Mouse (Mus musculus): ENCODE data around the gene Gm36210. TPM values are rescaled to one million over a fixed set of nuclear protein-coding genes. Genes with fewer than 3 reads are reported as not detected.

The Gm36210 gene
- total and polyA plus RNA-seq, 3 experiments: 0.90 TPM; not detected in 2

- no peak for TF ChIP-seq PAX5 (IDR thresholded peaks at IDR 0.05; ENCODE audit: low read length)
- TF ChIP-seq NELFE (IDR thresholded peaks at IDR 0.05; ENCODE audit: low read depth, low read length): no peak
- no peak for TF ChIP-seq ZKSCAN1 (IDR thresholded peaks at IDR 0.05; ENCODE audit: borderline replicate concordance, low read depth, low read length)
- TF ChIP-seq ZNF384 (IDR thresholded peaks at IDR 0.05; ENCODE audit: low read depth, low read length): no peak
- no peak for TF ChIP-seq IRF4 (IDR thresholded peaks at IDR 0.05; ENCODE audit: low read depth, low read length)
- TF ChIP-seq TCF12 (IDR thresholded peaks at IDR 0.05; ENCODE audit: low read depth, low read length): no peak
- no peak for TF ChIP-seq MXI1 (IDR thresholded peaks at IDR 0.05; ENCODE audit: low read depth, low read length)
- TF ChIP-seq MAZ (IDR thresholded peaks at IDR 0.05; ENCODE audit: low read depth, low read length): no peak
- no peak for TF ChIP-seq POLR2A (IDR thresholded peaks at IDR 0.05; ENCODE audit: low read depth, low read length)
- Histone ChIP-seq H3K79me2 (replicated peaks; ENCODE audit: control insufficient read depth, extremely low read depth, insufficient read depth, poor library complexity, severe bottlenecking) (no peaks in the 10 kb centered on the region), H3K4me1 (ENCODE audit: control insufficient read depth in 1 of 2, insufficient read depth in 2 of 2) (no peaks in the 10 kb centered on the region), H3K4me2 (ENCODE audit: insufficient read depth, low read depth, poor library complexity, severe bottlenecking) (no peak overlapping the region), H3K27me3 (replicated peaks) (peaks cover 1% of the 10 kb centered on the region), H3K36me3 (replicated peaks in 1 of 2; ENCODE audit: control insufficient read depth in 1 of 2, insufficient read depth in 1 of 2, low read length in 1 of 2) (no peaks in the 10 kb centered on the region), H3K4me3 (replicated peaks in 1 of 3; ENCODE audit: low read depth in 2 of 3, low read length in 2 of 3, poor library complexity in 1 of 3) (no peak overlapping the region), H3K9ac (ENCODE audit: insufficient read depth, low read depth) (no peak overlapping the region), H3K27ac (ENCODE audit: insufficient read depth, low read depth) (no peak overlapping the region), H3K9me3 (replicated peaks; ENCODE audit: low read length) (peaks cover 2% of the 10 kb centered on the region)
- no peak for DNase-seq (ENCODE audit: extremely low read depth)
- in situ Hi-C loops (cut with MboI; ENCODE audit: low pct_ligation_motif_present, low pct_unique_long_range_greater_than_20kb, low sequenced_read_pairs): no loop called here
- dilution Hi-C loops (cut with MboI; ENCODE audit: extremely low pct_ligation_motif_present, extremely low pct_unique_long_range_greater_than_20kb, low sequenced_read_pairs): no loop called here
These were observed 44.4 kb upstream of the Gm36210 start for GRCm38 (mm10) chr7:4950561-4951342.

GRCm38 (mm10) chr7:4948386-4948785 lies 42.1 kb upstream of the Gm36210 start:
- H3K9me3 ChIP-seq (replicated peaks; ENCODE audit: low read length): peaks cover 2% of the 10 kb centered on the region

More at GRCm38 (mm10) chr7:4948386-4948785, 42.1 kb upstream of the Gm36210 start:
- no peak for TF ChIP-seq USF2 (conservative IDR thresholded peaks at IDR 0.05; ENCODE audit: low read depth, low read length)
- TF ChIP-seq MYC (IDR thresholded peaks at IDR 0.05; ENCODE audit: low read depth, low read length): no peak
- no peak for TF ChIP-seq TBP (conservative IDR thresholded peaks at IDR 0.05; ENCODE audit: low read depth, low read length)
- no peak for TF ChIP-seq EP300 (IDR thresholded peaks at IDR 0.05; ENCODE audit: low read length)
- no peak for TF ChIP-seq MAZ (IDR thresholded peaks at IDR 0.05; ENCODE audit: low read depth, low read length)
- no peak for TF ChIP-seq SIN3A (IDR thresholded peaks at IDR 0.05; ENCODE audit: low read length)
- no peak for TF ChIP-seq JUND (conservative IDR thresholded peaks at IDR 0.05; ENCODE audit: low read depth, low read length)
- no peak for TF ChIP-seq JUN (IDR thresholded peaks at IDR 0.05; ENCODE audit: insufficient read depth, low read depth, low read length)
- TF ChIP-seq USF1 (IDR thresholded peaks at IDR 0.05; ENCODE audit: low read depth, low read length): no peak
- TF ChIP-seq GABPA (IDR thresholded peaks at IDR 0.05; ENCODE audit: insufficient replicate concordance, low read depth, low read length): no peak
- no peak for TF ChIP-seq RCOR1 (conservative IDR thresholded peaks at IDR 0.05; ENCODE audit: low read depth, low read length)
- no peak for TF ChIP-seq CTCF (conservative IDR thresholded peaks at IDR 0.05 in 1 of 2, IDR thresholded peaks at IDR 0.05 in 1 of 2; ENCODE audit: low read depth in 2 of 2, low read length in 2 of 2)
- no peak for TF ChIP-seq HCFC1 (IDR thresholded peaks at IDR 0.05; ENCODE audit: low read depth, low read length)
- dilution Hi-C loops (cut with MboI; ENCODE audit: extremely low pct_ligation_motif_present, extremely low pct_unique_long_range_greater_than_20kb, low sequenced_read_pairs): no loop called here
- Histone ChIP-seq H3K4me2 (ENCODE audit: insufficient read depth, low read depth, poor library complexity, severe bottlenecking) (no peak overlapping the region), H3K27me3 (replicated peaks) (peaks cover 1% of the 10 kb centered on the region), H3K79me2 (replicated peaks; ENCODE audit: control insufficient read depth, extremely low read depth, insufficient read depth, poor library complexity, severe bottlenecking) (no peaks in the 10 kb centered on the region), H3K4me3 (replicated peaks in 1 of 3; ENCODE audit: low read depth in 2 of 3, low read length in 2 of 3, poor library complexity in 1 of 3) (no peak overlapping the region), H3K9ac (ENCODE audit: insufficient read depth, low read depth) (no peak overlapping the region), H3K4me1 (ENCODE audit: control insufficient read depth in 1 of 2, insufficient read depth in 2 of 2) (peaks cover 3 to 4% of the 10 kb centered on the region in 2 experiments; a peak in 1 of 4 replicates), H3K36me3 (replicated peaks in 1 of 2; ENCODE audit: control insufficient read depth in 1 of 2, insufficient read depth in 1 of 2, low read length in 1 of 2) (peaks cover 0 to 9% of the 10 kb centered on the region in 2 experiments), H3K27ac (ENCODE audit: insufficient read depth, low read depth) (no peak overlapping the region)
- in situ Hi-C loops (cut with MboI; ENCODE audit: low pct_ligation_motif_present, low pct_unique_long_range_greater_than_20kb, low sequenced_read_pairs): loop anchor here (10.0 kb wide), 1 partner anchor 384 kb away; no protein-coding TSS in a partner anchor
- DNase-seq (ENCODE audit: extremely low read depth): no peak

Data from CH12.LX (cell line).